Mouse (Mus musculus) c-Kit-positive CD71-positive TER-119-positive erythroid progenitor cells, embryonic 14.5 days (primary cell): ENCODE results near the gene Slc30a9.

ENCODE experiments used
- DNase-seq: peaks from one replicate; pipeline ENCODE4 v3.0.0-alpha.2; 2013; ENCODE audit warnings: low spot score

Slc30a9 gene

GRCm38 (mm10) chr5:67306698-67307521, at the start of gene Slc30a9:
Gene Slc30a9 (plus strand): TSS chr5:67306955.
- peak; percentile 87 for DNase-seq

- DNase-seq = no peak
Measured at GRCm38 (mm10) chr5:67258473-67258872, 48.3 kb upstream of the Slc30a9 start.

- no peak for DNase-seq
Measured at GRCm38 (mm10) chr5:67260159-67260530, 46.6 kb upstream of the Slc30a9 start.

- DNase-seq = peak; percentile 94
Measured at GRCm38 (mm10) chr5:67260531-67261371, 46.0 kb upstream of the Slc30a9 start, which contains the start of gene Tmem33. Gene Tmem33 (plus strand): TSS chr5:67260565.

- DNase-seq = peak; percentile 60
Measured at GRCm38 (mm10) chr5:67262964-67263363, 43.8 kb upstream of the Slc30a9 start.

GRCm38 (mm10) chr5:67266106-67266505, 40.6 kb upstream of the Slc30a9 start:
- no peak for DNase-seq

GRCm38 (mm10) chr5:67269309-67269708, 37.4 kb upstream of the Slc30a9 start:
- no peak for DNase-seq

- DNase-seq = no peak
Measured at GRCm38 (mm10) chr5:67279407-67279806, 27.3 kb upstream of the Slc30a9 start.

GRCm38 (mm10) chr5:67279840-67280239, 26.9 kb upstream of the Slc30a9 start:
- peak; percentile 54 for DNase-seq

GRCm38 (mm10) chr5:67280400-67280799, 26.4 kb upstream of the Slc30a9 start:
- peak; percentile 88 for DNase-seq

- peak; percentile 69 for DNase-seq
Measured at GRCm38 (mm10) chr5:67295029-67295428, 11.7 kb upstream of the Slc30a9 start.

GRCm38 (mm10) chr5:67295682-67296081, 11.1 kb upstream of the Slc30a9 start:
- no peak for DNase-seq

- DNase-seq = no peak
Measured at GRCm38 (mm10) chr5:67296171-67296570, 10.6 kb upstream of the Slc30a9 start.

GRCm38 (mm10) chr5:67297026-67297813, 9.5 kb upstream of the Slc30a9 start:
- no peak for DNase-seq

- no peak for DNase-seq
Measured at GRCm38 (mm10) chr5:67299847-67300412, 6.8 kb upstream of the Slc30a9 start.

GRCm38 (mm10) chr5:67300926-67301597, 5.7 kb upstream of the Slc30a9 start:
- DNase-seq = no peak

- no peak for DNase-seq
Measured at GRCm38 (mm10) chr5:67301722-67302331, 4.9 kb upstream of the Slc30a9 start.

- DNase-seq = no peak
Measured at GRCm38 (mm10) chr5:67303816-67304215, 2.9 kb upstream of the Slc30a9 start.

- DNase-seq = peak; percentile 66
Measured at GRCm38 (mm10) chr5:67307659-67308222, 986 bp downstream of the Slc30a9 start.

- DNase-seq = no peak
Measured at GRCm38 (mm10) chr5:67311811-67312521, 5.2 kb downstream of the Slc30a9 start.
